Mouse (Mus musculus): ENCODE results near the gene Gm8094.
"Not testable (repeated sequence)": the region's sequence is repeated elsewhere in the genome, so short reads cannot be mapped to it uniquely, and the experiment has no call there.

Gm8094 gene

GRCm38 (mm10) chr14:43076543-43076942, at the start of gene Gm8094:
Gene Gm8094 (minus strand): TSS chr14:43076643.
- H3K9me3 ChIP-seq (ENCODE audit: low read length); H3K4me3 ChIP-seq (replicated peaks; ENCODE audit: low read length); H3K27me3 ChIP-seq (ENCODE audit: insufficient read depth, low read length); H3K4me1 ChIP-seq (replicated peaks; ENCODE audit: low read depth, low read length); H3K36me3 ChIP-seq (ENCODE audit: insufficient read depth, low read length): not testable (repeated sequence)

- not testable (repeated sequence) for H3K36me3 ChIP-seq (ENCODE audit: insufficient read depth, low read length); H3K9me3 ChIP-seq (ENCODE audit: low read length); H3K4me3 ChIP-seq (replicated peaks; ENCODE audit: low read length); H3K27me3 ChIP-seq (ENCODE audit: insufficient read depth, low read length); H3K4me1 ChIP-seq (replicated peaks; ENCODE audit: low read depth, low read length)
Measured at GRCm38 (mm10) chr14:43119673-43120072, 43.2 kb upstream of the Gm8094 start.

DNA sequence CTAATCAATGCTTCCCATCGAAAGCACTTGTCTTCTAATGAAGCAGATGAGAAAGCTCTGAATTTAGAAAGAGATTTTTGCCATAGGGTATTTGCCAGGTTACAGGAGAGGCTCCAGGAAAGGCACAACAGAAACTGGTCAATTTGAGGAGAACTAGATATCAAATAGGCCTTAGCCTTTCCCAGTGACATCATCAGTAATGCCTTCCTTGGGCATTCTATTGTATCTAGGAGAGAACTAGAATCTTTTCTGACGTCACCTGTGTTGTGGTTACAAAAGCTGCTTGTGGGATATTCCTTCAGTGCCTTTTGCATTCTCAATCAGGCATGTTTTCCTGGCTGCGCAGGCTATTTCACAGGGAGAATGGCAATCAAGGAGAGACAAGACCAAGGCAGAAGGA, 23.9 kb upstream of the Gm8094 start, which contains the start of gene Gm8104:
Gene Gm8104 (plus strand): TSS at position 301 of the 400 bp plus-strand sequence.
- H3K27me3 ChIP-seq (ENCODE audit: insufficient read depth, low read length); H3K36me3 ChIP-seq (ENCODE audit: insufficient read depth, low read length); H3K4me1 ChIP-seq (replicated peaks; ENCODE audit: low read depth, low read length); H3K9me3 ChIP-seq (ENCODE audit: low read length); H3K4me3 ChIP-seq (replicated peaks; ENCODE audit: low read length): not testable (repeated sequence)

- not testable (repeated sequence) for H3K9me3 ChIP-seq (ENCODE audit: low read length); H3K36me3 ChIP-seq (ENCODE audit: insufficient read depth, low read length); H3K4me1 ChIP-seq (replicated peaks; ENCODE audit: low read depth, low read length); H3K4me3 ChIP-seq (replicated peaks; ENCODE audit: low read length); H3K27me3 ChIP-seq (ENCODE audit: insufficient read depth, low read length)
Measured at GRCm38 (mm10) chr14:43089103-43089919, 12.9 kb upstream of the Gm8094 start.

DNA sequence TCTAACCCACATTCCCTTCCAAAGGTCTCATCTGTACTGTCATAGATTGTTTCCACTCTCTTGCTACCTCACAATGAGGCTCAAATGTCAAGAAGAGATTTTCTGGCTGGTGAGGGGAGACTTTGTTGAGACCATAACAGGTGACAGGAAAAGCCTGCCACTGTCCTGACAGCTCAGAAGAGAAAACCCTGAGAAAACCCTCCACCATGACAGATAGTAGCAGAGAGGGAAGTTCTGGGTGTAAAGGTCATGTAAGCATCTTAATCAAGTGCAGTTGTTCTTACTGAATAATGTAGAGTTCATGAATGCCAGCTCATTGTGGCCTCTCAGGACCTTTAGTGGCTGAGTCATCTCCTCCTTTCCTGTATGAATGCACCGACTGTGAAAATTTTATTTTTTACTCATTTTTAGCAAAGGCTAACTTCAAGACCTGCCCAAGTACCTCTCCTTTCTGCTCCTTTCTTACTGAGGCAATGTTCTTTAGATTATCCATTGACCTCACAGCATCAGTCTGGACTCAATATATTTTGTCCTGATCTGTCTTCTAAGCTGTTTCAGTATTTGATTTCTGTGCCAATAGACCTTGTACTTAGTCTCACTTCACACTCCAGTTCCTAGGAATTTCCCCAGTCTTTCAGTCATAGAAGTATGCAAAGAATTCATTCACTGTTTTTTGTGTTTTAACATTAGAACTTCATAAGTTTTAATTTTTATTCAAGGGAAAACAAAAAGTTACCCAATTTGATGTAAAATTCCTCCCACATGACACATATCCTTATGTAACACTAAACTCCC, 8.7 kb upstream of the Gm8094 start:
- not testable (repeated sequence) for H3K4me3 ChIP-seq (replicated peaks; ENCODE audit: low read length)

GRCm38 (mm10) chr14:43060179-43060578, 16.3 kb downstream of the Gm8094 start:
- H3K9me3 ChIP-seq (ENCODE audit: low read length); H3K27me3 ChIP-seq (ENCODE audit: insufficient read depth, low read length); H3K4me1 ChIP-seq (replicated peaks; ENCODE audit: low read depth, low read length); H3K36me3 ChIP-seq (ENCODE audit: insufficient read depth, low read length); H3K4me3 ChIP-seq (replicated peaks; ENCODE audit: low read length): not testable (repeated sequence)

More for the DNA sequence above, 8.7 kb upstream of the Gm8094 start:
- H3K4me1 ChIP-seq (replicated peaks; ENCODE audit: low read depth, low read length); H3K36me3 ChIP-seq (ENCODE audit: insufficient read depth, low read length); H3K27me3 ChIP-seq (ENCODE audit: insufficient read depth, low read length); H3K9me3 ChIP-seq (ENCODE audit: low read length): not testable (repeated sequence)

- H3K4me3 ChIP-seq (replicated peaks; ENCODE audit: low read length); H3K27me3 ChIP-seq (ENCODE audit: insufficient read depth, low read length); H3K36me3 ChIP-seq (ENCODE audit: insufficient read depth, low read length); H3K9me3 ChIP-seq (ENCODE audit: low read length); H3K4me1 ChIP-seq (replicated peaks; ENCODE audit: low read depth, low read length): not testable (repeated sequence)
Measured at GRCm38 (mm10) chr14:43058063-43058462, 18.4 kb downstream of the Gm8094 start.
